Mouse (Mus musculus) forebrain, embryonic 15.5 days (tissue): ENCODE results near the gene Slc24a3. TPM values are rescaled to one million over a fixed set of nuclear protein-coding genes. Genes with fewer than 3 reads are reported as not detected.
A peak's percentile ranks its signal among the peaks of the same experiment; 100 is the strongest.

Experiments
- ATAC-seq: fragments of 200-750 bp; cut with Nextera tagmentation; replicated peaks from 2 replicates; pipeline ENCODE4 v1.8.0; 2017; ENCODE audit warnings: mild to moderate bottlenecking, moderate TSS enrichment, moderate library complexity
- H3K27ac ChIP-seq: fragments of 300-500 bp; sonication (generic); replicated peaks from 2 replicates; pipeline ENCODE4 v1.5.1; 2015; ENCODE audit warnings: mild to moderate bottlenecking, inconsistent platforms
- H3K27me3 ChIP-seq: fragments of 300-500 bp; sonication (generic); 2 replicates; pipeline ENCODE4 v1.6.1; 2015; ENCODE audit warnings: inconsistent platforms
- H3K36me3 ChIP-seq: fragments of 300-500 bp; sonication (generic); 2 replicates; pipeline ENCODE4 v1.6.1; 2015; ENCODE audit warnings: mild to moderate bottlenecking, inconsistent platforms
- H3K4me1 ChIP-seq: fragments of 300-500 bp; sonication (generic); 2 replicates; pipeline ENCODE4 v1.6.1; 2015; ENCODE audit warnings: inconsistent platforms
- H3K4me2 ChIP-seq: fragments of 300-500 bp; sonication (generic); replicated peaks from 2 replicates; pipeline ENCODE4 v1.6.1; 2015; ENCODE audit warnings: mild to moderate bottlenecking, inconsistent platforms
- H3K4me3 ChIP-seq: fragments of 300-500 bp; sonication (generic); 2 replicates; pipeline ENCODE4 v1.5.1; 2015; ENCODE audit warnings: mild to moderate bottlenecking, inconsistent platforms
- H3K9ac ChIP-seq: fragments of 300-500 bp; sonication (generic); replicated peaks from 2 replicates; pipeline ENCODE4 v1.6.1; 2015; ENCODE audit warnings: mild to moderate bottlenecking, inconsistent platforms
- H3K9me3 ChIP-seq: fragments of 300-500 bp; sonication (generic); 2 replicates; pipeline ENCODE4 v1.6.1; 2016; ENCODE audit warnings: inconsistent platforms
- WGBS: fragments of 180-500 bp; shearing (Covaris S2); methylation state at CpG from one replicate; pipeline ENCODE4 v1.1.7; 2015; ENCODE audit warnings: mixed read lengths; 5-methylcytosine and 5-hydroxymethylcytosine counted together
- polyA plus RNA-seq: library from polyadenylated mRNA; unstranded; fragments of >200 nt; fragmentation: Nextera tagmentation; extraction: Ambion mirVana; gene quantifications from 2 replicates; pipeline ENCODE4 v1.2.1, GENCODE M21; 2015

The Slc24a3 gene
- polyA plus RNA-seq, 1 experiment from 2014 or later = 5.9 TPM

GRCm38 (mm10) chr2:145385773-145386172, 218.2 kb downstream of the Slc24a3 start:
- ATAC-seq = no peak

GRCm38 (mm10) chr2:145395804-145396203, 228.2 kb downstream of the Slc24a3 start:
- WGBS = 71% methylated on average over 3 of the region's 3 CpGs
- Histone ChIP-seq H3K9ac (no peak overlapping the region), H3K4me2 (no peak overlapping the region), H3K4me3 (no peak overlapping the region), H3K27me3 (no peaks in the 10 kb centered on the region), H3K4me1 (peaks cover 13% of the 10 kb centered on the region), H3K36me3 (no peaks in the 10 kb centered on the region), H3K9me3 (no peaks in the 10 kb centered on the region), H3K27ac (no peak overlapping the region)
- ATAC-seq = no peak

More at GRCm38 (mm10) chr2:145385773-145386172, 218.2 kb downstream of the Slc24a3 start:
- no peaks in the 10 kb centered on the region for H3K27me3 ChIP-seq
- H3K4me2 ChIP-seq = no peak overlapping the region
- no peaks in the 10 kb centered on the region for H3K36me3 ChIP-seq
- H3K9me3 ChIP-seq = no peaks in the 10 kb centered on the region
- no peak overlapping the region for H3K27ac ChIP-seq
- WGBS = 93% methylated on average over 1 of the region's 1 CpGs
- H3K4me1 ChIP-seq = peaks cover 3% of the 10 kb centered on the region; the same call in 1 of the 2 replicates
- no peak overlapping the region for H3K4me3 ChIP-seq
- H3K9ac ChIP-seq = no peak overlapping the region

GRCm38 (mm10) chr2:145396579-145396978, 229.0 kb downstream of the Slc24a3 start:
- Histone ChIP-seq H3K4me2 (no peak overlapping the region), H3K9ac (no peak overlapping the region), H3K36me3 (no peaks in the 10 kb centered on the region), H3K27ac (no peak overlapping the region), H3K4me3 (no peak overlapping the region), H3K27me3 (no peaks in the 10 kb centered on the region), H3K4me1 (peaks cover 17% of the 10 kb centered on the region), H3K9me3 (no peaks in the 10 kb centered on the region)
- 66% methylated on average over 7 of the region's 7 CpGs for WGBS
- ATAC-seq = no peak

GRCm38 (mm10) chr2:145397456-145398206, 230.1 kb downstream of the Slc24a3 start:
- H3K4me1 ChIP-seq = peaks cover 17% of the 10 kb centered on the region
- H3K4me3 ChIP-seq = no peak overlapping the region
- H3K9me3 ChIP-seq = no peaks in the 10 kb centered on the region
- ATAC-seq = peak; percentile 47; the same call in 1 of the 2 replicates
- no peaks in the 10 kb centered on the region for H3K27me3 ChIP-seq
- H3K9ac ChIP-seq = no peak overlapping the region
- H3K36me3 ChIP-seq = no peaks in the 10 kb centered on the region
- H3K27ac ChIP-seq = no peak overlapping the region
- no peak overlapping the region for H3K4me2 ChIP-seq
- WGBS = 46% methylated on average over 10 of the region's 10 CpGs

- 0 out of 2 replicates have a peak, but pooled peaks have one; percentile 26 for ATAC-seq
- WGBS = 46% methylated on average over 6 of the region's 6 CpGs
Measured at GRCm38 (mm10) chr2:145401240-145401805, 233.8 kb downstream of the Slc24a3 start.

GRCm38 (mm10) chr2:145401996-145402395, 234.4 kb downstream of the Slc24a3 start:
- WGBS = 72% methylated on average over 2 of the region's 2 CpGs
- H3K27me3 ChIP-seq = no peaks in the 10 kb centered on the region
- H3K9ac ChIP-seq = no peak overlapping the region
- H3K27ac ChIP-seq = no peak overlapping the region
- H3K36me3 ChIP-seq = no peaks in the 10 kb centered on the region
- no peaks in the 10 kb centered on the region for H3K9me3 ChIP-seq
- H3K4me3 ChIP-seq = no peak overlapping the region
- H3K4me1 ChIP-seq = peaks cover 12% of the 10 kb centered on the region
- no peak overlapping the region for H3K4me2 ChIP-seq
- ATAC-seq = no peak

More at GRCm38 (mm10) chr2:145401240-145401805, 233.8 kb downstream of the Slc24a3 start:
- peaks cover 17% of the 10 kb centered on the region for H3K4me1 ChIP-seq
- no peak overlapping the region for H3K9ac ChIP-seq
- no peak overlapping the region for H3K4me2 ChIP-seq
- no peaks in the 10 kb centered on the region for H3K27me3 ChIP-seq
- H3K36me3 ChIP-seq = no peaks in the 10 kb centered on the region
- H3K4me3 ChIP-seq = no peak overlapping the region
- H3K27ac ChIP-seq = no peak overlapping the region
- H3K9me3 ChIP-seq = no peaks in the 10 kb centered on the region

- H3K36me3 ChIP-seq = no peaks in the 10 kb centered on the region
- H3K4me1 ChIP-seq = 0 out of 2 replicates have a peak, but pooled peaks cover 4% of the 10 kb centered on the region
- H3K4me2 ChIP-seq = no peak overlapping the region
- H3K9me3 ChIP-seq = no peaks in the 10 kb centered on the region
- no peak overlapping the region for H3K9ac ChIP-seq
- no peak overlapping the region for H3K4me3 ChIP-seq
- H3K27me3 ChIP-seq = no peaks in the 10 kb centered on the region
- no peak overlapping the region for H3K27ac ChIP-seq
- ATAC-seq = no peak
- 52% methylated on average over 11 of the region's 11 CpGs for WGBS
Measured at GRCm38 (mm10) chr2:145404818-145405531, 237.4 kb downstream of the Slc24a3 start.

GRCm38 (mm10) chr2:145405746-145406145, 238.2 kb downstream of the Slc24a3 start:
- H3K27ac ChIP-seq = no peak overlapping the region
- WGBS = 48% methylated on average over 4 of the region's 4 CpGs
- H3K36me3 ChIP-seq = no peaks in the 10 kb centered on the region

GRCm38 (mm10) chr2:145417738-145418137, 250.2 kb downstream of the Slc24a3 start:
- H3K27ac ChIP-seq = no peak overlapping the region
- no peak overlapping the region for H3K4me3 ChIP-seq
- 90% methylated on average over 2 of the region's 2 CpGs for WGBS
- no peak overlapping the region for H3K4me2 ChIP-seq
- no peaks in the 10 kb centered on the region for H3K9me3 ChIP-seq
- H3K4me1 ChIP-seq = no peaks in the 10 kb centered on the region
- H3K36me3 ChIP-seq = no peaks in the 10 kb centered on the region
- no peak overlapping the region for H3K9ac ChIP-seq
- no peaks in the 10 kb centered on the region for H3K27me3 ChIP-seq
- no peak for ATAC-seq

More at GRCm38 (mm10) chr2:145405746-145406145, 238.2 kb downstream of the Slc24a3 start:
- no peak for ATAC-seq
- Histone ChIP-seq H3K9ac (no peak overlapping the region), H3K4me2 (no peak overlapping the region), H3K4me1 (0 out of 2 replicates have a peak, but pooled peaks cover 4% of the 10 kb centered on the region), H3K27me3 (no peaks in the 10 kb centered on the region), H3K4me3 (no peak overlapping the region), H3K9me3 (no peaks in the 10 kb centered on the region)

GRCm38 (mm10) chr2:145419078-145419477, 251.5 kb downstream of the Slc24a3 start:
- Histone ChIP-seq H3K27me3 (no peaks in the 10 kb centered on the region), H3K4me3 (no peak overlapping the region), H3K9ac (no peak overlapping the region), H3K4me1 (no peaks in the 10 kb centered on the region), H3K9me3 (no peaks in the 10 kb centered on the region), H3K27ac (no peak overlapping the region), H3K36me3 (no peaks in the 10 kb centered on the region), H3K4me2 (no peak overlapping the region)
- WGBS = 79% methylated on average over 2 of the region's 2 CpGs
- no peak for ATAC-seq

- Histone ChIP-seq H3K27me3 (no peaks in the 10 kb centered on the region), H3K4me3 (no peak overlapping the region), H3K27ac (no peak overlapping the region), H3K9ac (no peak overlapping the region), H3K36me3 (no peaks in the 10 kb centered on the region), H3K4me2 (no peak overlapping the region), H3K9me3 (no peaks in the 10 kb centered on the region), H3K4me1 (no peaks in the 10 kb centered on the region)
- 76% methylated on average over 5 of the region's 5 CpGs for WGBS
- no peak for ATAC-seq
Measured at GRCm38 (mm10) chr2:145420967-145421888, 253.7 kb downstream of the Slc24a3 start.
